Mouse (Mus musculus) cerebellum, adult 9-11 months (tissue): ENCODE measurements around the gene Aplf.

Experiments used
- DNase-seq: peaks from one replicate; pipeline ENCODE4 v3.0.0; 2022

Aplf gene

DNA sequence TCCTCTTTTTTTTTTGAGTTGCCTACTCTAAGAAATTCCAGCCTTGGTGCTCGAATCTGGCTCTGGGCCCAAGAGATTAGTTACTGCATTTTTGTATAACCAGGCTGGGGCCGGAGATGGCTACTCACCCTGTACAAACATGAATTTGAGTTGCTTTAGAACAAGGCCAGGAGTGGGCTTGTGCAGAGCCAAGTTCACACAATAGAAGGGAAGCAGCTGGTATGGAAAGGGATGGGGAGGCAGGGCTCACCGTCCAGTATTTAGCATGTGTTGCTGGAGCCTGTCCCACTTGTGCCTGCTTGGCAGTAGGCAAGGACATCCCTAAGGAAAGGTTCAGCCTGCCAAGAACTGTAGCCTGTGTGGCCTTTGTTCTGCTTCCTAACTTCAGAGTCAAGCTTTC, 50.7 kb downstream of the Aplf start:
- peak; percentile 17 for DNase-seq

- no peak for DNase-seq
Measured at GRCm38 (mm10) chr6:87618021-87618420, 54.0 kb downstream of the Aplf start.

GRCm38 (mm10) chr6:87615696-87616083, 56.3 kb downstream of the Aplf start:
- DNase-seq = no peak

DNA sequence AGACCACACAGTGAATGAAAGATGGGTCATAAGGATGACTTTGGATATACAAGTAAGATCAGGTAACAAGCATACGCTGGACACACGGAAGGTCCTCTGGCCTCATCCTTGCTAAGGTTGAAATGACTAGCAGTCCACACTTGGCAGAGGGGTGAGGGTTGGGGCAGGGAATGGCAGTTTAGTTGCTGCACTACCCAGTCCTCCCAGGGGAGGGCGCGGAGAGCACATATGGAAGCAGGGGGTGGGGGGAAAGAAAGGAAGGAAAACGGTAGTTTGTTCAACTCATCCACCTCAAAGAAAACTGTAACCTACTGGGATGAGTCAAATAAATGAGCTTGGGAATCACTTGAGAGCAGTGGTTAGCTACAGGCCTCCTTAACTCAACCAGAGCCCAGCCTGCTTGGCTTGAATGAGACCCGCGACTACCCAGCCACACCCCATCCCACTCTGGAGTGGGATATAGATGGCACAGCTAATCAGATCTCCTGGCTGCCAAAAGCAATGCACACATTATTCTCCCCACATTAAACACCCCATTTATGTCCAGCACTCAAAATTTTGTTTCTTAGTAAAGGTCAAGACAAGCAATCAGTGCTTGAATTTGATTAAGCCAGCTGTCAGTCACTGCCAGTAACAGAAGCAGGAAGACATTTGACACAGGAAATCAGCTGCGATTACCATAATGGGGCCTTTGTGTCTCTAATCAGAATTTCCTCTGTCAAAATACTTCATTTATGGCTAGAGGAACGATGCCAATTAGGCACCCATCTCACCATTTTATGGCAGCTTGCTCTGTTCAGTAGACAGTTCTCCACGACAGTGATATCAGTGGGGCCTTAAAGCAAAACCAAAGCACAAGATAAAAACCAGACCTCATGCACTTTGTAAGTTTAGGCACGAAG, 56.9 kb downstream of the Aplf start:
- no peak for DNase-seq

- DNase-seq = no peak
Measured at GRCm38 (mm10) chr6:87599825-87600224, 72.2 kb downstream of the Aplf start.

GRCm38 (mm10) chr6:87597116-87597833, 74.7 kb downstream of the Aplf start:
- DNase-seq = no peak

GRCm38 (mm10) chr6:87594188-87594587, 77.8 kb downstream of the Aplf start:
- no peak for DNase-seq

DNA sequence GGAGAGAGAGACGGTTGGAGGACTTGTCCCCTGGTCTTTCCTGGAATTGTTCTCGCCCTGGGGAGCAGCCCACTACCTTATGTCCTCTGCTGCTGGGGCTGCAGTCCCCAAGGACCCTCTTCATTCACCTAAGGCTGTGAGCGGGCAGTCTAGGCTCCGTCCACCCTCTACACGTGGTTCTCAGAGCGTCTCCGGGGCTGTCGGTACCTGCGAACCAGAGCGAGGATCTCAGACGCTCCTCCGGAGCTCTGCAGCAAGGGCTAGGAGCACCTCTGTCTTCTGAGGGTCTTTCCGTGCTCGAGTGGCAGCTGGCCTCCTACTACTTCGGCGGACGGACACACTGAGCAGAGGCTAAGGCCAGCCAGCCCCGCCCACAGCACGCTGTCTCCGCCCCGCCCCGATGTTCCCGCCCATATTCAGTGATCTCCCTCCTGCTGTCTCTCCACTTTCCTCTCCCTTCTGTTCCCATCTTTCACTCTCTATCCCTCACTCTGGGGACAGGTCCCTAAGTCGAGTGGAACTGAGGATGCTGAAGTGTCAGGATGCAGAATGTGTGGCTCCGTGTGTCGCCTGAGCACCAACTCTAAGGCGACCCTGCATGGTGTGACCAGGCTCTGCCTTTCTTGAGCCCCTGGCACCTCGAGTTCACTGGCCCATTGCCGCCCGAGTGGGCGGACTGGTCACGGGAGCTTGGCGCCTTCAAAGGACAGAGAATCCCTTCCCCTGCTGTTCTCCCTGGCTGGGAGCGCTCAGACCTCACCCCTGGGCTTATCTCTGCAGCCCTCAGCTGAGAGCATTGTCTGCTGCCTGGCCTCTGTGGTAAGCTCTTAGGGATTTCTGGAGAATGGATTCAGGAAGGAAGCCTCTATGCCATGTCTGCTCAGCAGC, 81.4 kb downstream of the Aplf start, which contains the start of gene Prokr1:
Gene Prokr1, minus strand, starts transcription at position 350 of the 888 bp plus-strand sequence.
- no peak for DNase-seq

GRCm38 (mm10) chr6:87589718-87590393, 82.1 kb downstream of the Aplf start:
- DNase-seq = no peak

- no peak for DNase-seq
Measured at GRCm38 (mm10) chr6:87583991-87584390, 88.0 kb downstream of the Aplf start.

- DNase-seq = no peak
Measured at GRCm38 (mm10) chr6:87583183-87583611, 88.8 kb downstream of the Aplf start.

DNA sequence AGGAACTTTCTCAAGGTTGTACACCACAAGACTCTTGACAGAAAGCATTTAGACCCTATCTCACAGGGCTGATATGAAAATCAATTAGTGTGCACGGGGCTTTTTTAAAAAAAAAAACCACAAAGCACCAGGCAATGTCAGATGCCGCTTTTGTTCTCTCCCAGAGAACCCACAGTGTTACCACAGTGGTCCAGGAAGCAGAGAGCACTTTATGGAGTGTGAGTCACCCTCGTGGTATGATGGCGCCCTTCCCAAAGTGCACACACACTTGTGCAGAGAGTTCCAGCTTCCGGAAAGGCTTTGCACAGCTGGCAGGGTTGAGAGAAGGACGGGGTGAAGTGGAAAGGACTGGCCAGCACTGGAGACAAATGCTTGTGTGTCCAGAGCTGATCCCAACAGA, 89.5 kb downstream of the Aplf start:
- no peak for DNase-seq

- DNase-seq = no peak
Measured at GRCm38 (mm10) chr6:87581581-87581980, 90.4 kb downstream of the Aplf start.

- no peak for DNase-seq
Measured at GRCm38 (mm10) chr6:87581071-87581470, 90.9 kb downstream of the Aplf start.
